Mouse (Mus musculus): ENCODE results near the gene Prr5. TPM values are rescaled to one million over a fixed set of nuclear protein-coding genes. Genes with fewer than 3 reads are reported as not detected.

The Prr5 gene
- polyA plus RNA-seq (2015; fragmentation: Nextera tagmentation; extraction: Ambion mirVana), result 18.2 and 20.3 TPM in 2 replicates

DNA sequence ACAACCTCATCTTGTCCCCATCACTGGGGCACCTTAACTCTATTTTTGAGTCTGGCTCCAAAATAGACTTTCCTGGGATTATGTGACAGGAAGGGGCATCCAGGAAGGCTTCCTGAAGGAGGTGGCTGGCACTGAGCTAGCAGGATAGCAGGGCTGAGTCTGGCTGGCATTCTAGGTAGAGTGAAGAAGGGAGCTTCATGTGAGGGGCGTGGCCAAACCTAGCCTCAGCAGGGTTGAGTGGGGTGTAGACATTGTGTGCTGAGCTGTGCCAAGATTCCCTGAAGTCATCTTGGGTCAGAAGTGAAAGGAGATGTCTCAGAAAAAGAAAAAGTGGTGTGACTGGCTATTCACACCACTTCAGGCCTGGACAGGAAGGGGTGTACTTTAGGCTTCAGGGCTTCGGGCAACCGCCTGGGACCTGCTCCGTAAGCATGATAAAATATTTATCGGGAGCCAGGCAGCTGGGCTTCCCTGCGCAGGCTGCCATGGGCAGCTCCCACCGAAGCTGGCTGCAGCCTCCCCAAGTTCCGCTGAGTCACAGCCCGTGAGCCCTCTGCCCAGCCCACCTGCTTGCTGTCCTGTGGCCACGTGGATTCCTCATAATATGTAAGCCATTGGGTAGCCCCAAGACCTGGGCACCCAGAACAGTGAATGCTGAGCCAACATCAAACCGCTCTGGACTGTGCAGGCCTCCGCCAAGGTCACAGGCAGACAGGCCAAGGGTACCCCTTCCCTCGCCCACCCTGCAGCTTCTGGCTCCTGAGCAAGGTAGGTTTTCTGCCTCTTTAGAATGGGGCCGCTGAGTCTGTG is at the start of gene Prr5:
TSS of gene Prr5 (plus strand) at position 683 of the 810 bp plus-strand sequence.
- 48% methylated on average over 14 of the region's 14 CpGs for WGBS
- H3K9ac ChIP-seq (ENCODE audit: low read length), result no peak within 1 kb of the TSS
- peaks cover 4% of the 10 kb centered on the region; the same call in 1 of the 2 replicates for H3K4me1 ChIP-seq (replicated peaks; ENCODE audit: control insufficient read depth, insufficient read depth)
- no peak within 1 kb of the TSS for H3K4me2 ChIP-seq (replicated peaks; ENCODE audit: low read depth)
- no peak within 1 kb of the TSS for H3K4me3 ChIP-seq (ENCODE audit: low read depth, low read length)
- TF ChIP-seq EP300 (optimal IDR thresholded peaks at IDR 0.05) (no peak), CTCF (IDR thresholded peaks at IDR 0.05; ENCODE audit: low read depth) (no peak)
- H3K36me3 ChIP-seq (ENCODE audit: control insufficient read depth, insufficient read depth, low read length), result no peaks in the 10 kb centered on the region
- H3K9me3 ChIP-seq (ENCODE audit: control insufficient read depth, low read length), result no peaks in the 10 kb centered on the region
- no peak for DNase-seq (ENCODE audit: low spot score)
- 0 out of 2 replicates have a peak, but pooled peaks have one; percentile 11 for ATAC-seq (ENCODE audit: low FRiP score, low TSS enrichment)
- H3K27ac ChIP-seq (replicated peaks), result no peak within 1 kb of the TSS
- H3K27me3 ChIP-seq (ENCODE audit: control insufficient read depth, insufficient read depth, low read length), result no peaks in the 10 kb centered on the region

DNA sequence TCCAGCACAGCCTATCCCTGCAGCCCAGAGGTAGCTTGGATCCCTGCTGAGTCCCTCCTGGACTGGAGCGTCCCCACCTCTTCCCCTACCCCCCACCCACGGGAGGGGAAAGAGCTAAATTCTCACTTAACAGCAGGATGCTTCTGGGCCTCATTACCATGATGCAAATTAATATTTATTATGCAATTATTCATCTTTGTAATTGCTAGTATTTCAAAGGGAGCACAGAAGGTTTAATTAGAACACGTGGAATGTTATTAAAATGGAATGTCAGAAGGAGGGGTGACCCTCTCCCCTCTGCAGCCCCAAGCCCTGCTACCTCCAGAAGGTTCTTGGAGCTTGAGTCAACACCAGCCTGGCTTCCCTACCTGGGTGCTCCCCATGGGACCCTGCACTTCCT is 49.4 kb upstream of the Prr5 start:
- H3K36me3 ChIP-seq (ENCODE audit: control insufficient read depth, insufficient read depth, low read length), result no peaks in the 10 kb centered on the region
- no peak overlapping the region for H3K4me2 ChIP-seq (replicated peaks; ENCODE audit: low read depth)
- H3K9me3 ChIP-seq (ENCODE audit: control insufficient read depth, low read length), result no peaks in the 10 kb centered on the region
- H3K27me3 ChIP-seq (ENCODE audit: control insufficient read depth, insufficient read depth, low read length), result no peaks in the 10 kb centered on the region
- no peak for ATAC-seq (ENCODE audit: low FRiP score, low TSS enrichment)
- H3K4me1 ChIP-seq (replicated peaks; ENCODE audit: control insufficient read depth, insufficient read depth), result no peaks in the 10 kb centered on the region
- H3K9ac ChIP-seq (ENCODE audit: low read length), result no peak overlapping the region
- H3K27ac ChIP-seq (replicated peaks), result no peak overlapping the region
- no peak for DNase-seq (ENCODE audit: low spot score)
- TF ChIP-seq EP300 (optimal IDR thresholded peaks at IDR 0.05) (no peak), CTCF (IDR thresholded peaks at IDR 0.05; ENCODE audit: low read depth) (no peak)
- WGBS, result 82% methylated on average over 3 of the region's 3 CpGs
- no peak overlapping the region for H3K4me3 ChIP-seq (ENCODE audit: low read depth, low read length)

DNA sequence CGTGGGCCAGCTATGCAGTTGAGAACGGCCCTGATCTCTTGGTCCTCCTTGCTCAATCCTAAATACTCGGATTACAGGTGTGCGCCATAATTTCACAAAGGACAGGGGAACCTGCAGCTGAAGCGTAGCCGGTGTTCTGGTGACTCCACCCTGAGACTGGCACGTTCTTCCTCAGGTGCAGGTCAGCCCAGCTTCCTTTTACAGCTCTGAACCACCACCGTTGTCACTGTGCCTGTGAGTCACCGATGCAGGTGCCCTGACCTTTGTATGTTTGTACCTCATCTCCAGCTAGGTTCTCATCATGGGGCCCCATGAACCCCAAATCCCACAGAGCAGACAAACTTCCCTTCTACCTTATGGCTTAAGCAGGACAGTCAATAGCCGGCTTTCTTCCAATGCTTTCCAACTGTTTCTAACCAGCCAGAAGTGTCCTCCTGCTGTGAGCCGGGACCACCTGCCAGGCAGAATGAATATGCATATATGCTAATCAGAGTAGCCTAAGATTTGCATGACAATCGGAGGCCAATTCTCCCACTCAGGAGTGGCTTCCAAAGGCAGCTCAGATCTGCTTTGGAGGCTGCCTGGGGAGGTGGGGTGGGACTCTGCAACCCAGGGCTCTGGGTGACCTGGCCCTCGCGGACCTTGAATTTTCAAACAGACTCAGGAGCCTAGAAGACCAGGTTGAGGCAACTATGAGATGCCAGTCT is 47.5 kb upstream of the Prr5 start:
- H3K27me3 ChIP-seq (ENCODE audit: control insufficient read depth, insufficient read depth, low read length), result no peaks in the 10 kb centered on the region
- H3K4me2 ChIP-seq (replicated peaks; ENCODE audit: low read depth), result no peak overlapping the region
- no peak overlapping the region for H3K27ac ChIP-seq (replicated peaks)
- H3K9ac ChIP-seq (ENCODE audit: low read length), result no peak overlapping the region
- no peaks in the 10 kb centered on the region for H3K36me3 ChIP-seq (ENCODE audit: control insufficient read depth, insufficient read depth, low read length)
- DNase-seq (ENCODE audit: low spot score) (no peak), ATAC-seq (ENCODE audit: low FRiP score, low TSS enrichment) (no peak)
- no peak overlapping the region for H3K4me3 ChIP-seq (ENCODE audit: low read depth, low read length)
- 38% methylated on average over 14 of the region's 14 CpGs for WGBS
- H3K9me3 ChIP-seq (ENCODE audit: control insufficient read depth, low read length), result no peaks in the 10 kb centered on the region
- TF ChIP-seq EP300 (optimal IDR thresholded peaks at IDR 0.05), result no peak
- TF ChIP-seq CTCF (IDR thresholded peaks at IDR 0.05; ENCODE audit: low read depth), result no peak
- H3K4me1 ChIP-seq (replicated peaks; ENCODE audit: control insufficient read depth, insufficient read depth), result no peaks in the 10 kb centered on the region

DNA sequence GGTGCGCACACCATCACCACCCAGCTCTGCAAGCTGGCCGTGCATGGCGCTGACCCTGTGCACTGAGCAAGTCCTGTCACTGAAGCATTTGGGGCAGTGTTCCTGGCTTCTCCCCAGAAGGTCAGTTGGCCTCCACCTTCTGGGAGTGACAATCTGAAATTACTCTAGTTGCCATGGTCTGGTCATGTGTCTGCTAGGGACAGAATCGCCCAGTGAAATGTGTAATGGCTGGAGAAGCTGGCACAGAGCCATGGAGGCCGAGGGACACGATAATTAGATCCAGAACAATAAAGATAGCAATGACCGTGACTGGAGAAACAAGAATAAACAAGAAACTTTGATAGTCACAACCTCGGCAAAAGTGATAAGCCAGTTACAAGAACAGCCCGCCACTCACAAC is 44.5 kb upstream of the Prr5 start:
- WGBS, result 52% methylated on average over 9 of the region's 9 CpGs
- Histone ChIP-seq H3K4me3 (ENCODE audit: low read depth, low read length) (no peak overlapping the region), H3K27me3 (ENCODE audit: control insufficient read depth, insufficient read depth, low read length) (no peaks in the 10 kb centered on the region), H3K9ac (ENCODE audit: low read length) (no peak overlapping the region), H3K4me2 (replicated peaks; ENCODE audit: low read depth) (no peak overlapping the region), H3K36me3 (ENCODE audit: control insufficient read depth, insufficient read depth, low read length) (no peaks in the 10 kb centered on the region), H3K9me3 (ENCODE audit: control insufficient read depth, low read length) (no peaks in the 10 kb centered on the region), H3K27ac (replicated peaks) (no peak overlapping the region), H3K4me1 (replicated peaks; ENCODE audit: control insufficient read depth, insufficient read depth) (no peaks in the 10 kb centered on the region)
- TF ChIP-seq CTCF (IDR thresholded peaks at IDR 0.05; ENCODE audit: low read depth), result no peak
- no peak for TF ChIP-seq EP300 (optimal IDR thresholded peaks at IDR 0.05)
- DNase-seq (ENCODE audit: low spot score) (peak; percentile 43), ATAC-seq (ENCODE audit: low FRiP score, low TSS enrichment) (no peak)

DNA sequence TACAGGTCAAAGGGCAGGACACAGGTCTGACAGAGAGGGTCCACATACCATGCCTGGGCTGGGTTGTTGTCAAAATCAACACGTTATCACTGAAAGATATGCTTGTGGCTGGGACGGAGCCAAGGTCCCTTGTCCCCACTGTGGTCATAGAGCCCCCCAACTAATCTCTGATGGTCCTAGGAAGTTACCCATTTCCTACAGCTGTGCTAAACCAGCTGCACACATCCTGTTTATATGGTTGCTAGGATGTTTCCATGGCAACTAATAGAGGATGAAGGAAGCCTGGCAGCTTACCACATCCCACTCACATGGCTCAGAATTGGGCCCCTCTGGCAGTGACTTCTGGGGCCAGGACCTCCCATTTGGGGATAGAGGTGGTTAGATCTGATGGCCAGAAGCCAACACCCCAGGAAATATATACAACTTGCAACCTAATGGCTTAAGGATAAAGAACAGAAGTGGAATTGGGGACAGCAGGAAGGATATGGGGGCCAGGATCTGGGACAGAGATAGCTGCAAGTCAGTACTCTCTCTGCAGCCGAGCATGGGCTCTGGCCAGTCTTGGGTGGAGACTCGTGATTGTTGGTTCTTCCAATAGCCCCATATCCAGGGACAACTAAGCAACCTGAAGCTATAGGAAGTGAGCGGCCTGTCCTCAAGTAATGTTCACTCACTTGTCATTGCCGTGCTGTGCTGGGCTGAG is 43.6 kb upstream of the Prr5 start:
- TF ChIP-seq CTCF (IDR thresholded peaks at IDR 0.05; ENCODE audit: low read depth), result no peak
- TF ChIP-seq EP300 (optimal IDR thresholded peaks at IDR 0.05), result no peak
- no peaks in the 10 kb centered on the region for H3K27me3 ChIP-seq (ENCODE audit: control insufficient read depth, insufficient read depth, low read length)
- no peaks in the 10 kb centered on the region for H3K4me1 ChIP-seq (replicated peaks; ENCODE audit: control insufficient read depth, insufficient read depth)
- WGBS, result 49% methylated on average over 6 of the region's 6 CpGs
- H3K27ac ChIP-seq (replicated peaks), result no peak overlapping the region
- H3K4me2 ChIP-seq (replicated peaks; ENCODE audit: low read depth), result no peak overlapping the region
- no peak overlapping the region for H3K9ac ChIP-seq (ENCODE audit: low read length)
- DNase-seq (ENCODE audit: low spot score) (no peak), ATAC-seq (ENCODE audit: low FRiP score, low TSS enrichment) (peak; percentile 41; the same call in 1 of the 2 replicates)
- no peaks in the 10 kb centered on the region for H3K36me3 ChIP-seq (ENCODE audit: control insufficient read depth, insufficient read depth, low read length)
- no peak overlapping the region for H3K4me3 ChIP-seq (ENCODE audit: low read depth, low read length)
- no peaks in the 10 kb centered on the region for H3K9me3 ChIP-seq (ENCODE audit: control insufficient read depth, low read length)
